Mouse (Mus musculus) CD8-positive naive resting alpha-beta T cell, adult 2 months (primary cell): Measurements from ENCODE around the gene Orai2.
"Not testable (repeated sequence)": the region's sequence is repeated elsewhere in the genome, so short reads cannot be mapped to it uniquely, and the experiment has no call there.

Source experiments
- DNase-seq, 2 experiments: peaks; one replicate each; pipeline ENCODE4 v3.0.0; 2022; ENCODE audit warnings: low read depth in 2 of 2, low spot score in 2 of 2

Gene Orai2

GRCm38 (mm10) chr5:136173606-136174463 lies 3.3 kb upstream of the Orai2 start:
- peak; percentile 44 to 55 for DNase-seq

- DNase-seq, result no peak
These were observed 2.4 kb upstream of the Orai2 start for GRCm38 (mm10) chr5:136172939-136173338.

- no peak for DNase-seq
These were observed 1.1 kb upstream of the Orai2 start for GRCm38 (mm10) chr5:136171363-136172341.

GRCm38 (mm10) chr5:136169626-136170511 lies 644 bp downstream of the Orai2 start:
- peak in 1 of 2 experiments; percentile 35 for DNase-seq

GRCm38 (mm10) chr5:136168071-136168470 lies 2.4 kb downstream of the Orai2 start:
- no peak for DNase-seq

GRCm38 (mm10) chr5:136167296-136167695 lies 3.2 kb downstream of the Orai2 start:
- no peak for DNase-seq

GRCm38 (mm10) chr5:136165246-136165645 lies 5.3 kb downstream of the Orai2 start:
- no peak for DNase-seq

GRCm38 (mm10) chr5:136163807-136164474 lies 6.6 kb downstream of the Orai2 start:
- DNase-seq, result no peak

- not testable (repeated sequence) for DNase-seq
These were observed 10.4 kb downstream of the Orai2 start for GRCm38 (mm10) chr5:136160084-136160483.

- peak in 1 of 2 experiments; percentile 46 for DNase-seq
These were observed 15.1 kb downstream of the Orai2 start for GRCm38 (mm10) chr5:136155399-136155798.

- DNase-seq, result no peak
These were observed 18.1 kb downstream of the Orai2 start for GRCm38 (mm10) chr5:136152365-136152764.

GRCm38 (mm10) chr5:136149134-136149576 lies 21.4 kb downstream of the Orai2 start:
- peak in 1 of 2 experiments; percentile 58 for DNase-seq

GRCm38 (mm10) chr5:136147704-136148103 lies 22.8 kb downstream of the Orai2 start:
- no peak for DNase-seq

- peak; percentile 67 to 74 for DNase-seq
These were observed 23.6 kb downstream of the Orai2 start for GRCm38 (mm10) chr5:136146936-136147335.

GRCm38 (mm10) chr5:136144606-136145430 lies 25.7 kb downstream of the Orai2 start:
- DNase-seq, result no peak

GRCm38 (mm10) chr5:136143161-136143755 lies 27.3 kb downstream of the Orai2 start:
- peak in 1 of 2 experiments; percentile 42 for DNase-seq

GRCm38 (mm10) chr5:136142746-136143145 lies 27.8 kb downstream of the Orai2 start:
- no peak for DNase-seq

- DNase-seq, result no peak
These were observed 30.4 kb downstream of the Orai2 start for GRCm38 (mm10) chr5:136140057-136140482.

- no peak for DNase-seq
These were observed 31.1 kb downstream of the Orai2 start for GRCm38 (mm10) chr5:136139393-136139792.
